Mouse (Mus musculus) spleen, postnatal 10 days (tissue): ENCODE measurements at regions not wholly inside any gene's neighbourhood (a gene's known extent, or its start where the extent isn't known, plus 50 kb on each side); places are given as distances from the start of the nearest gene placed in this dataset.

ENCODE experiments used
- DNase-seq, 2 experiments: peaks; one replicate each; pipeline ENCODE4 v3.0.0; 2021 to 2022; ENCODE audit warnings: low spot score in 2 of 2

- no peak for DNase-seq
Observed at GRCm38 (mm10) chr13:112070757-112071156, 217.5 kb upstream of the Ankrd55 start.

- DNase-seq, result no peak
Observed at GRCm38 (mm10) chr13:112071209-112071955, 216.9 kb upstream of the Ankrd55 start.

- DNase-seq, result no peak
Observed at GRCm38 (mm10) chr13:112071956-112072314, 216.3 kb upstream of the Ankrd55 start.

GRCm38 (mm10) chr13:112073519-112074406, 214.5 kb upstream of the Ankrd55 start:
- DNase-seq, result peak in 1 of 2 experiments; percentile 22

- DNase-seq, result no peak
Observed at GRCm38 (mm10) chr13:112075847-112076479, 212.3 kb upstream of the Ankrd55 start.

GRCm38 (mm10) chr13:112078088-112078487, 210.2 kb upstream of the Ankrd55 start:
- no peak for DNase-seq

- no peak for DNase-seq
Observed at GRCm38 (mm10) chr13:112081935-112082334, 206.3 kb upstream of the Ankrd55 start.

GRCm38 (mm10) chr13:112084484-112085278, 203.6 kb upstream of the Ankrd55 start:
- DNase-seq, result no peak

- no peak for DNase-seq
Observed at GRCm38 (mm10) chr13:112088312-112088771, 199.9 kb upstream of the Ankrd55 start.

GRCm38 (mm10) chr13:112090737-112091136, 197.5 kb upstream of the Ankrd55 start:
- no peak for DNase-seq

- DNase-seq, result no peak
Observed at GRCm38 (mm10) chr13:112095595-112096139, 192.6 kb upstream of the Ankrd55 start.

- DNase-seq, result no peak
Observed at GRCm38 (mm10) chr13:112099953-112100591, 188.2 kb upstream of the Ankrd55 start.

GRCm38 (mm10) chr13:112100592-112101420, 187.4 kb upstream of the Ankrd55 start:
- DNase-seq, result peak in 1 of 2 experiments; percentile 51

GRCm38 (mm10) chr13:112101421-112101756, 186.9 kb upstream of the Ankrd55 start:
- DNase-seq, result no peak

GRCm38 (mm10) chr13:112105953-112106352, 182.3 kb upstream of the Ankrd55 start:
- no peak for DNase-seq

GRCm38 (mm10) chr13:112114741-112115201, 173.5 kb upstream of the Ankrd55 start:
- peak in 1 of 2 experiments; percentile 3 for DNase-seq

- no peak for DNase-seq
Observed at GRCm38 (mm10) chr13:112116101-112116726, 172.0 kb upstream of the Ankrd55 start.

- no peak for DNase-seq
Observed at GRCm38 (mm10) chr13:112118564-112118963, 169.7 kb upstream of the Ankrd55 start.

GRCm38 (mm10) chr13:112119611-112120041, 168.6 kb upstream of the Ankrd55 start:
- no peak for DNase-seq
